Mouse (Mus musculus) limb, embryonic 13.5 days (tissue): Measurements from ENCODE around the gene Dao. TPM values are rescaled to one million over a fixed set of nuclear protein-coding genes. Genes with fewer than 3 reads are reported as not detected.

Experiments used
- ATAC-seq: fragments of 200-750 bp; cut with Nextera tagmentation; 2 replicates; pipeline ENCODE4 v1.8.0; 2017; ENCODE audit warnings: low read depth, moderate number of reproducible peaks, moderate TSS enrichment; ENCODE audit not compliant: low FRiP score
- H3K27ac ChIP-seq: fragments of 300-500 bp; sonication (generic); 2 replicates; pipeline ENCODE4 v1.5.1; 2015; ENCODE audit warnings: inconsistent platforms, mild to moderate bottlenecking, moderate library complexity
- H3K27me3 ChIP-seq: fragments of 300-500 bp; sonication (generic); 2 replicates; pipeline ENCODE4 v1.6.1; 2015; ENCODE audit warnings: mild to moderate bottlenecking, inconsistent platforms
- H3K36me3 ChIP-seq: fragments of 300-500 bp; sonication (generic); 2 replicates; pipeline ENCODE4 v1.6.1; 2015; ENCODE audit warnings: inconsistent platforms, mild to moderate bottlenecking, moderate library complexity
- H3K4me1 ChIP-seq: fragments of 300-500 bp; sonication (generic); 2 replicates; pipeline ENCODE4 v1.6.1; 2015; ENCODE audit warnings: inconsistent platforms
- H3K4me2 ChIP-seq: fragments of 300-500 bp; sonication (generic); replicated peaks from 2 replicates; pipeline ENCODE4 v1.6.1; 2015; ENCODE audit warnings: inconsistent platforms, mild to moderate bottlenecking, moderate library complexity
- H3K4me3 ChIP-seq: fragments of 300-500 bp; sonication (generic); 2 replicates; pipeline ENCODE4 v1.5.1; 2015; ENCODE audit warnings: moderate library complexity, mild to moderate bottlenecking, inconsistent platforms
- H3K9ac ChIP-seq: fragments of 300-500 bp; sonication (generic); 2 replicates; pipeline ENCODE4 v1.6.1; 2015; ENCODE audit warnings: mild to moderate bottlenecking, inconsistent platforms
- H3K9me3 ChIP-seq: fragments of 300-500 bp; sonication (generic); 2 replicates; pipeline ENCODE4 v1.6.1; 2016; ENCODE audit warnings: inconsistent platforms
- WGBS: fragments of 180-500 bp; shearing (Covaris S2); methylation state at CpG from one replicate; pipeline ENCODE4 v1.1.7; 2015; 5-methylcytosine and 5-hydroxymethylcytosine counted together
- polyA plus RNA-seq: library from polyadenylated mRNA; unstranded; fragments of >200 nt; fragmentation: Nextera tagmentation; extraction: Ambion mirVana; gene quantifications from 2 replicates; pipeline ENCODE4 v1.2.1, GENCODE M21; 2015

The Dao gene
- polyA plus RNA-seq, 1 experiment from 2014 or later = not detected

GRCm38 (mm10) chr5:113985737-113986136 is 17.8 kb upstream of the Dao start:
- H3K36me3 ChIP-seq = peaks cover 41% of the 10 kb centered on the region
- H3K4me2 ChIP-seq = no peak overlapping the region
- H3K4me1 ChIP-seq = peaks cover 19% of the 10 kb centered on the region
- WGBS = 45% methylated on average over 2 of the region's 2 CpGs
- no peak for ATAC-seq
- no peak overlapping the region; the same call in 1 of the 2 replicates for H3K9ac ChIP-seq
- H3K27ac ChIP-seq = 0 out of 2 replicates have a peak overlapping the region, but pooled peaks have one; percentile 33
- no peaks in the 10 kb centered on the region for H3K27me3 ChIP-seq
- H3K9me3 ChIP-seq = no peaks in the 10 kb centered on the region
- no peak overlapping the region for H3K4me3 ChIP-seq

- Histone ChIP-seq H3K27ac (0 out of 2 replicates have a peak overlapping the region, but pooled peaks have one; percentile 33), H3K4me3 (no peak overlapping the region)
These were observed 17.1 kb upstream of the Dao start for GRCm38 (mm10) chr5:113986182-113986961.

GRCm38 (mm10) chr5:113989437-113990024 is 14.0 kb upstream of the Dao start:
- no peak overlapping the region for H3K4me2 ChIP-seq
- H3K36me3 ChIP-seq = peaks cover 24% of the 10 kb centered on the region
- H3K27ac ChIP-seq = no peak overlapping the region
- no peaks in the 10 kb centered on the region for H3K9me3 ChIP-seq
- WGBS = 88% methylated on average over 20 of the region's 20 CpGs
- no peak overlapping the region for H3K4me3 ChIP-seq
- H3K9ac ChIP-seq = no peak overlapping the region
- H3K4me1 ChIP-seq = peaks cover 44% of the 10 kb centered on the region
- no peaks in the 10 kb centered on the region for H3K27me3 ChIP-seq
- no peak for ATAC-seq

More at GRCm38 (mm10) chr5:113986182-113986961, 17.1 kb upstream of the Dao start:
- Histone ChIP-seq H3K4me2 (no peak overlapping the region), H3K4me1 (peaks cover 24% of the 10 kb centered on the region), H3K9ac (no peak overlapping the region), H3K36me3 (peaks cover 38% of the 10 kb centered on the region), H3K27me3 (no peaks in the 10 kb centered on the region), H3K9me3 (no peaks in the 10 kb centered on the region)
- 24% methylated on average over 9 of the region's 9 CpGs for WGBS
- no peak for ATAC-seq

- Histone ChIP-seq H3K36me3 (peaks cover 20% of the 10 kb centered on the region), H3K4me2 (no peak overlapping the region), H3K27me3 (no peaks in the 10 kb centered on the region), H3K4me3 (no peak overlapping the region), H3K4me1 (peaks cover 46% of the 10 kb centered on the region), H3K9ac (no peak overlapping the region), H3K9me3 (no peaks in the 10 kb centered on the region), H3K27ac (no peak overlapping the region)
- no peak for ATAC-seq
- WGBS = 84% methylated on average over 5 of the region's 5 CpGs
These were observed 12.9 kb upstream of the Dao start for GRCm38 (mm10) chr5:113990593-113990992.

- no peaks in the 10 kb centered on the region for H3K9me3 ChIP-seq
- no peak overlapping the region for H3K9ac ChIP-seq
- H3K27ac ChIP-seq = no peak overlapping the region
- 72% methylated on average over 7 of the region's 7 CpGs for WGBS
- H3K4me2 ChIP-seq = peak overlapping the region; percentile 85; the same call in 1 of the 2 replicates
- H3K4me3 ChIP-seq = no peak overlapping the region
- peaks cover 15% of the 10 kb centered on the region for H3K36me3 ChIP-seq
- ATAC-seq = no peak
- no peaks in the 10 kb centered on the region for H3K27me3 ChIP-seq
- H3K4me1 ChIP-seq = peaks cover 44% of the 10 kb centered on the region
These were observed 12.4 kb upstream of the Dao start for GRCm38 (mm10) chr5:113991141-113991540.

- Histone ChIP-seq H3K4me2 (peak overlapping the region; percentile 85), H3K4me3 (peak overlapping the region; percentile 91), H3K27me3 (no peaks in the 10 kb centered on the region), H3K36me3 (peaks cover 15% of the 10 kb centered on the region), H3K9ac (peak overlapping the region; percentile 94), H3K4me1 (peaks cover 43% of the 10 kb centered on the region), H3K9me3 (no peaks in the 10 kb centered on the region), H3K27ac (peak overlapping the region; percentile 94)
- ATAC-seq = no peak
- 20% methylated on average over 12 of the region's 12 CpGs for WGBS
These were observed 11.1 kb upstream of the Dao start for GRCm38 (mm10) chr5:113992339-113992831.

- H3K4me3 ChIP-seq = peak overlapping the region; percentile 91
- H3K9ac ChIP-seq = peak overlapping the region; percentile 94
- peak overlapping the region; percentile 94 for H3K27ac ChIP-seq
- under 1% methylated on average over 22 of the region's 22 CpGs for WGBS
- peaks cover 43% of the 10 kb centered on the region for H3K4me1 ChIP-seq
- H3K36me3 ChIP-seq = peaks cover 12% of the 10 kb centered on the region
- H3K27me3 ChIP-seq = no peaks in the 10 kb centered on the region
- no peaks in the 10 kb centered on the region for H3K9me3 ChIP-seq
- no peak; the same call in 1 of the 2 replicates for ATAC-seq
- H3K4me2 ChIP-seq = peak overlapping the region; percentile 85
These were observed 10.4 kb upstream of the Dao start for GRCm38 (mm10) chr5:113993031-113993486.

GRCm38 (mm10) chr5:113993487-113994465 is 9.7 kb upstream of the Dao start, which contains the start of gene Ssh1:
TSS of gene Ssh1 (minus strand) at chr5:113993894.
- Histone ChIP-seq H3K27me3 (no peaks in the 10 kb centered on the region), H3K27ac (peak within 1 kb of the TSS; percentile 94), H3K9me3 (no peaks in the 10 kb centered on the region), H3K36me3 (peaks cover 9% of the 10 kb centered on the region), H3K4me2 (peak within 1 kb of the TSS; percentile 85), H3K4me1 (peaks cover 43% of the 10 kb centered on the region), H3K9ac (peak within 1 kb of the TSS; percentile 94), H3K4me3 (peak within 1 kb of the TSS; percentile 91)
- under 1% methylated on average over 57 of the region's 83 CpGs for WGBS
- peak; percentile 86 for ATAC-seq

- ATAC-seq = no peak
- Histone ChIP-seq H3K4me1 (peaks cover 32% of the 10 kb centered on the region), H3K4me2 (no peak overlapping the region), H3K4me3 (no peak overlapping the region), H3K9ac (0 out of 2 replicates have a peak overlapping the region, but pooled peaks have one; percentile 31), H3K36me3 (no peaks in the 10 kb centered on the region), H3K27ac (no peak overlapping the region), H3K27me3 (no peaks in the 10 kb centered on the region), H3K9me3 (no peaks in the 10 kb centered on the region)
- WGBS = 41% methylated on average over 2 of the region's 2 CpGs
These were observed 7.0 kb upstream of the Dao start for GRCm38 (mm10) chr5:113996458-113996857.

GRCm38 (mm10) chr5:113999382-113999781 is 4.1 kb upstream of the Dao start:
- no peak overlapping the region for H3K27ac ChIP-seq
- H3K9ac ChIP-seq = no peak overlapping the region
- H3K36me3 ChIP-seq = no peaks in the 10 kb centered on the region
- H3K4me2 ChIP-seq = no peak overlapping the region
- no peaks in the 10 kb centered on the region for H3K9me3 ChIP-seq
- no peak for ATAC-seq
- H3K27me3 ChIP-seq = no peaks in the 10 kb centered on the region
- 63% methylated on average over 5 of the region's 5 CpGs for WGBS
- peaks cover 15% of the 10 kb centered on the region for H3K4me1 ChIP-seq
- no peak overlapping the region for H3K4me3 ChIP-seq

- Histone ChIP-seq H3K9me3 (no peaks in the 10 kb centered on the region), H3K27me3 (no peaks in the 10 kb centered on the region), H3K4me3 (no peak overlapping the region), H3K36me3 (no peaks in the 10 kb centered on the region), H3K4me1 (no peaks in the 10 kb centered on the region), H3K27ac (no peak overlapping the region), H3K9ac (no peak overlapping the region), H3K4me2 (no peak overlapping the region)
- no peak for ATAC-seq
- 81% methylated on average over 11 of the region's 11 CpGs for WGBS
These were observed 1.1 kb downstream of the Dao start for GRCm38 (mm10) chr5:114004573-114004972.
